Mouse (Mus musculus): ENCODE results near the gene Sgce. TPM values are rescaled to one million over a fixed set of nuclear protein-coding genes. Genes with fewer than 3 reads are reported as not detected.

The Sgce gene
- total and polyA plus RNA-seq, 3 experiments, result 0.33 TPM; not detected in 2

DNA sequence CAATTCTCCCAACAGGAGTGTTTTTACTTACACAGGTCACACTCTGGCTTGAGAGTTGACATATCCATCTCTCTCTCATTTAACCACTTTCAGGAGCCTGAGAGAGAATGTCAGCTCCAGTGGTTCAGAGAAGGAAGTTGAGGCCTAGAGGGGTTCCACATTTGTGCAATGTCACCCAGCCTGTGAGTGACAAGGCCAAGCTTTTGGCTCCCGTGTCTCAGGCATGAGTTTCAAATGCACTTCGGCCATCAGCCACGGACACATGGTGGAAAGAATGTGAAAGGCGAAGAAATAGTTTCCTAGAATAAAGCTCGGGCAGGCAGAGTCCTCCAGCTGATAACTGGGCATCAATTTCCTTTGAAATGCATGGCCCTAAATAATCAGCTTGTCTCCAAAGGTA is 40.6 kb downstream of the Sgce start:
- TF ChIP-seq CTCF (IDR thresholded peaks at IDR 0.05; ENCODE audit: low read depth, low read length), result no peak
- no peak for TF ChIP-seq POLR2AphosphoS5 (IDR thresholded peaks at IDR 0.05; ENCODE audit: insufficient replicate concordance, low read depth, low read length)
- TF ChIP-seq GATA1 (IDR thresholded peaks at IDR 0.05; ENCODE audit: borderline replicate concordance, low read length), result no peak
- TF ChIP-seq TAL1 (conservative IDR thresholded peaks at IDR 0.05; ENCODE audit: low read depth, low read length), result no peak
- no peak for TF ChIP-seq GATA2 (IDR thresholded peaks at IDR 0.05; ENCODE audit: borderline replicate concordance, low read depth, low read length)
- Histone ChIP-seq H3K4me1 (ENCODE audit: insufficient read depth, low read depth, low read length) (0 out of 2 replicates have a peak, but pooled peaks cover 2% of the 10 kb centered on the region), H3K4me3 (ENCODE audit: low read depth, low read length) (no peak overlapping the region), H3K27me3 (ENCODE audit: insufficient read depth, low read length) (peaks cover 27% of the 10 kb centered on the region), H3K36me3 (replicated peaks) (no peaks in the 10 kb centered on the region), H3K9me3 (replicated peaks) (no peaks in the 10 kb centered on the region)
- no peak for DNase-seq (ENCODE audit: low spot score)
- ATAC-seq (ENCODE audit: extremely low read depth, insufficient number of reproducible peaks, low FRiP score, poor library complexity, severe bottlenecking), result no peak

DNA sequence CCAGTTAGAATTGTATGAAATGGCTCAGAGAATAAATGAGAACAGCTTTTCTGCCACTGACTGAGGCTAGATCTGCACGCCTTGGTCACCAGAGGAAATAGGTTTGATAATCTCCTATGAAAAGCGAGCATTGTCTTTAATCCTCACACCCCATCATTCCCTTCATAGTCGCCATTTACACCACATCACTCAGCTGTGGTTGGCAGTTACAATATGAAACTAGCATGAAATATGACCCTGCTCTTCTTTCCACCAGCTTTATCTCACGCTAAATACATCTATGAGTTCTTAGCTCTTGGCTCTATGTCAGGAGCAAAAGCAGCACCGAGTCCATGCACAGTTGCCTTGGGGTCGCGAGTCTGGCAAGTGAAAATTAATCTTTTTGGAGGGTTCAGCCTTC is 43.1 kb downstream of the Sgce start:
- H3K4me1 ChIP-seq (ENCODE audit: insufficient read depth, low read depth, low read length), result 0 out of 2 replicates have a peak, but pooled peaks cover 2% of the 10 kb centered on the region
- DNase-seq (ENCODE audit: low spot score), result no peak
- H3K9me3 ChIP-seq (replicated peaks), result no peaks in the 10 kb centered on the region
- ATAC-seq (ENCODE audit: extremely low read depth, insufficient number of reproducible peaks, low FRiP score, poor library complexity, severe bottlenecking), result no peak
- H3K4me3 ChIP-seq (ENCODE audit: low read depth, low read length), result no peak overlapping the region
- no peak for TF ChIP-seq GATA2 (IDR thresholded peaks at IDR 0.05; ENCODE audit: borderline replicate concordance, low read depth, low read length)
- TF ChIP-seq TAL1 (conservative IDR thresholded peaks at IDR 0.05; ENCODE audit: low read depth, low read length), result no peak
- no peak for TF ChIP-seq POLR2AphosphoS5 (IDR thresholded peaks at IDR 0.05; ENCODE audit: insufficient replicate concordance, low read depth, low read length)
- no peak for TF ChIP-seq CTCF (IDR thresholded peaks at IDR 0.05; ENCODE audit: low read depth, low read length)
- peaks cover 30% of the 10 kb centered on the region for H3K27me3 ChIP-seq (ENCODE audit: insufficient read depth, low read length)
- H3K36me3 ChIP-seq (replicated peaks), result no peaks in the 10 kb centered on the region

DNA sequence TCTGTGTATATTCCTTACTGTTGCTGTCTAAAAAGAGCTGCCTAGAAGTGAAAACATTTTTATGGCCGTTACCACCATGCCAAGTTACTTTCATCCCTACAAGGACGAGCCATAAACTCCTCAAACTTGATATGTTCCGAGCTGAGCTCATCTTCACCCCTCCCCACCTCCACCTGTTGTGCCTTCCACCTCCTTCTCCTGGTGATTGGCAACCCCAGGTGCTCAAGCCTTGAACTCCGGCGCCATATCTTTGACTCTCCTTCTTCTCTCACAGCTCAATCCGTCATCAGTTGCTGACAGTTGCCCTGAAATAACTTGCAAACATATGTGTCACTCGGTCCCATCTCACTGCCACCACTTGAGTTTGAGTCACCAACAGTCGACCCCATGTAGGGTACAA is 45.4 kb downstream of the Sgce start:
- H3K9me3 ChIP-seq (replicated peaks), result no peaks in the 10 kb centered on the region
- H3K36me3 ChIP-seq (replicated peaks), result no peaks in the 10 kb centered on the region
- TF ChIP-seq CTCF (IDR thresholded peaks at IDR 0.05; ENCODE audit: low read depth, low read length), result no peak
- TF ChIP-seq TAL1 (conservative IDR thresholded peaks at IDR 0.05; ENCODE audit: low read depth, low read length), result no peak
- TF ChIP-seq GATA1 (IDR thresholded peaks at IDR 0.05; ENCODE audit: borderline replicate concordance, low read length), result no peak
- no peak for TF ChIP-seq POLR2AphosphoS5 (IDR thresholded peaks at IDR 0.05; ENCODE audit: insufficient replicate concordance, low read depth, low read length)
- no peak for TF ChIP-seq GATA2 (IDR thresholded peaks at IDR 0.05; ENCODE audit: borderline replicate concordance, low read depth, low read length)
- H3K4me3 ChIP-seq (ENCODE audit: low read depth, low read length), result no peak overlapping the region
- ATAC-seq (ENCODE audit: extremely low read depth, insufficient number of reproducible peaks, low FRiP score, poor library complexity, severe bottlenecking) (no peak), DNase-seq (ENCODE audit: low spot score) (no peak)
- peaks cover 22% of the 10 kb centered on the region for H3K27me3 ChIP-seq (ENCODE audit: insufficient read depth, low read length)
- H3K4me1 ChIP-seq (ENCODE audit: insufficient read depth, low read depth, low read length), result 0 out of 2 replicates have a peak, but pooled peaks cover 2% of the 10 kb centered on the region

DNA sequence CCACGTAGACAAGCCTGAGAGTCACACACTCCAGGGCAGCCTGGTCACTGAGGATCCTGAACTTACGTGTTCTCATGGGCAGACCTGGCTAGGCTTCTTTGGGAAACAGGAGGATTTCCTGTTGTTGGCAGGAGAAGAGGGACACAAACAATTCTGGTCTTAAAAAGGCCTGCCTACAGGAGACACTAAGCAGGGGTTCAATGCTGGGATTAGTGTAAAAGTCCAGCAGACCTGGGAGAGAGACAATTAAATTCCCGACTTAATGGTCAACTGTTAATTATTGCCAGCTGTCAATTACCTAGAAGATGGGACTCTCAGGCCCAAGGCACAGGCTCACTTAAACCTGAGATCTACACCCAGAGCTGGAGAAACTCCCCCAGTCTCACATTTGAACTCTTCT is 51.2 kb downstream of the Sgce start:
- Histone ChIP-seq H3K27me3 (ENCODE audit: insufficient read depth, low read length) (peaks cover 17% of the 10 kb centered on the region), H3K9me3 (replicated peaks) (no peaks in the 10 kb centered on the region), H3K4me3 (ENCODE audit: low read depth, low read length) (no peak overlapping the region), H3K36me3 (replicated peaks) (no peaks in the 10 kb centered on the region), H3K4me1 (ENCODE audit: insufficient read depth, low read depth, low read length) (no peaks in the 10 kb centered on the region; the same call in 1 of the 2 replicates)
- TF ChIP-seq CTCF (IDR thresholded peaks at IDR 0.05; ENCODE audit: low read depth, low read length), result no peak
- no peak for TF ChIP-seq POLR2AphosphoS5 (IDR thresholded peaks at IDR 0.05; ENCODE audit: insufficient replicate concordance, low read depth, low read length)
- TF ChIP-seq GATA1 (IDR thresholded peaks at IDR 0.05; ENCODE audit: borderline replicate concordance, low read length), result no peak
- no peak for TF ChIP-seq TAL1 (conservative IDR thresholded peaks at IDR 0.05; ENCODE audit: low read depth, low read length)
- TF ChIP-seq GATA2 (IDR thresholded peaks at IDR 0.05; ENCODE audit: borderline replicate concordance, low read depth, low read length), result no peak
- DNase-seq (ENCODE audit: low spot score) (no peak), ATAC-seq (ENCODE audit: extremely low read depth, insufficient number of reproducible peaks, low FRiP score, poor library complexity, severe bottlenecking) (no peak)

DNA sequence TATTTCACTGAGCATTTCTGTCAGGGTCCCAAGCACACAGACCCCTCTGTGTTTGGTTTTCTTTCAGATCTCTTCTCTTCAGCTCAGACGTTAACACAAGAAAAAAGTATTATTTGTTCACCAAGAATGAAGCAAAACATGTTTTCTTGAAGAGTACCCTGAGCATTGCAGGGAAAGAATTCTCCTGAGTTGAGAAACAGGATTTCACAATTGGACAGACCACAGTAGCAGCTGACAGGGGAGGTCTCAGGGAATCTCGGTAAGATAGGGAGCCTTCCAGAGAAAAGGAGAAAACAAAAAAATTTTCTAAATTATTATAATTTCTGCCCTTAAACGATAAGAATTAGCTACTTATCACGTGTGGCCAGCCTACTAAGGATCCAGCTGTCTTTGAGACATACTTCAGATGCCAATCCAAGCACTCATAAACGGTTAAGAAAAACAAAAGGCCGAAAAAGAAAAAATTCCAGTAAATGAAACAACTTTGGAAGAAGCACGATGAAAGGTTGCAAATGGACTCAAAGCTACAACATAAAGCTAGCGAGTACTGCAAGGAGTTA is 52.3 kb downstream of the Sgce start:
- Histone ChIP-seq H3K9me3 (replicated peaks) (no peaks in the 10 kb centered on the region), H3K36me3 (replicated peaks) (no peaks in the 10 kb centered on the region), H3K27me3 (ENCODE audit: insufficient read depth, low read length) (peaks cover 17% of the 10 kb centered on the region), H3K4me3 (ENCODE audit: low read depth, low read length) (no peak overlapping the region), H3K4me1 (ENCODE audit: insufficient read depth, low read depth, low read length) (no peaks in the 10 kb centered on the region; the same call in 1 of the 2 replicates)
- DNase-seq (ENCODE audit: low spot score) (no peak), ATAC-seq (ENCODE audit: extremely low read depth, insufficient number of reproducible peaks, low FRiP score, poor library complexity, severe bottlenecking) (no peak)
- TF ChIP-seq GATA1 (IDR thresholded peaks at IDR 0.05; ENCODE audit: borderline replicate concordance, low read length), result no peak

DNA sequence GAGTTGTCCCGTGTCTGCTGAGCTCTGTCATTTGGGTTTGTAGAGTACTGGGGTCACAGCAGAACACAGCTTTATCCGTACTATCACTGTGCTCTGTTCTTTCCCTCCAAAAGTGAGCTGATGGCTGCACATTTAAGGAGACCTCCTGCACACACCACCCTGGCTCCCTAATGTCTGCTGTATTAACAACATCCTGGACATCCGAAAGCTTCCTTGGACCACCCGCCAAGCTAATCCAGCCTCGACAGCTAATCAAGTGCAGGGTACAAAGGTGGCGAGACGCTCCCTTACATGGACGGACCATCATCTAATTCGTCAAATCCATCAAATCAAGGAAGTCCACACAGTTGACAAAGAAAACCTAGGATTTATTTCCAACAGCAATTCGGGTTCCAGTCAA is 53.5 kb downstream of the Sgce start:
- Histone ChIP-seq H3K4me1 (ENCODE audit: insufficient read depth, low read depth, low read length) (no peaks in the 10 kb centered on the region; the same call in 1 of the 2 replicates), H3K27me3 (ENCODE audit: insufficient read depth, low read length) (peaks cover 15% of the 10 kb centered on the region; the same call in 1 of the 2 replicates), H3K4me3 (ENCODE audit: low read depth, low read length) (no peak overlapping the region), H3K9me3 (replicated peaks) (no peaks in the 10 kb centered on the region), H3K36me3 (replicated peaks) (no peaks in the 10 kb centered on the region)
- no peak for DNase-seq (ENCODE audit: low spot score)
- no peak for ATAC-seq (ENCODE audit: extremely low read depth, insufficient number of reproducible peaks, low FRiP score, poor library complexity, severe bottlenecking)
- TF ChIP-seq POLR2AphosphoS5 (IDR thresholded peaks at IDR 0.05; ENCODE audit: insufficient replicate concordance, low read depth, low read length), result no peak
- no peak for TF ChIP-seq TAL1 (conservative IDR thresholded peaks at IDR 0.05; ENCODE audit: low read depth, low read length)
- TF ChIP-seq CTCF (IDR thresholded peaks at IDR 0.05; ENCODE audit: low read depth, low read length), result no peak
- no peak for TF ChIP-seq GATA1 (IDR thresholded peaks at IDR 0.05; ENCODE audit: borderline replicate concordance, low read length)
- TF ChIP-seq GATA2 (IDR thresholded peaks at IDR 0.05; ENCODE audit: borderline replicate concordance, low read depth, low read length), result no peak
